Mouse (Mus musculus): Measurements from ENCODE around the gene BC051142. TPM values are rescaled to one million over a fixed set of nuclear protein-coding genes. Genes with fewer than 3 reads are reported as not detected.

Gene BC051142
- polyA plus RNA-seq, 1 experiment from 2014 or later = 0.40 TPM

Other genes with a start within 250 kb of the BC051142 start
- gene H2-DMb1, start 245.7 kb upstream of the BC051142 start, polyA plus RNA-seq (2018) = 26.4 to 54.6 TPM (median 34.2 TPM) in 3 replicates
- gene Tap1, start 211.3 kb upstream of the BC051142 start, polyA plus RNA-seq (2018) = 42.0 to 121 TPM (median 79.2 TPM) in 3 replicates
- gene Psmb9, start 211.1 kb upstream of the BC051142 start, polyA plus RNA-seq (2018) = 38.9 to 88.0 TPM (median 49.9 TPM) in 3 replicates
- gene Psmb8, start 201.1 kb upstream of the BC051142 start, polyA plus RNA-seq (2018) = 147 to 329 TPM (median 288 TPM) in 3 replicates
- 26.1 to 58.7 TPM (median 37.6 TPM) in 3 replicates for gene Tap2, start 195.3 kb upstream of the BC051142 start, polyA plus RNA-seq (2018)
- gene H2-Ob, start 159.9 kb upstream of the BC051142 start, polyA plus RNA-seq (2018) = 0.15 to 0.41 TPM (median 0.33 TPM) in 3 replicates
- 88.0 to 180 TPM (median 145 TPM) in 3 replicates for gene H2-Ab1, start 141.1 kb upstream of the BC051142 start, polyA plus RNA-seq (2018)
- gene H2-Aa, start 111.0 kb upstream of the BC051142 start, polyA plus RNA-seq (2018) = 116 to 315 TPM (median 141 TPM) in 3 replicates
- 73.4 to 224 TPM (median 73.4 TPM) in 3 replicates for gene H2-Eb1, start 93.0 kb upstream of the BC051142 start, polyA plus RNA-seq (2018)
- 0.08 to 0.53 TPM (median 0.17 TPM) in 3 replicates for gene H2-Eb2, start 73.2 kb upstream of the BC051142 start, polyA plus RNA-seq (2018)
- 0.12 to 0.34 TPM (median 0.14 TPM) in 3 replicates for gene Btnl2, start 44.0 kb upstream of the BC051142 start, polyA plus RNA-seq (2018)
- not detected in 3 replicates for gene Btnl1, start 21.7 kb upstream of the BC051142 start, polyA plus RNA-seq (2018)
- gene Btnl4, start 78.5 kb downstream of the BC051142 start, polyA plus RNA-seq (2018) = 0.16 TPM in 1 of 3 replicates, not detected in the others
- gene Btnl6, start 118.5 kb downstream of the BC051142 start, polyA plus RNA-seq (2018) = 0.09 to 0.27 TPM in 2 of 3 replicates, not detected in the other
- gene Notch4, start 165.4 kb downstream of the BC051142 start, polyA plus RNA-seq (2018) = 0.08 to 0.30 TPM (median 0.11 TPM) in 3 replicates
- 124 to 167 TPM (median 152 TPM) in 3 replicates for gene Gpsm3, start 191.0 kb downstream of the BC051142 start, polyA plus RNA-seq (2018)
- gene Pbx2, start 192.4 kb downstream of the BC051142 start, polyA plus RNA-seq (2018) = 44.7 to 64.2 TPM (median 45.7 TPM) in 3 replicates
- gene Ager, start 199.0 kb downstream of the BC051142 start, polyA plus RNA-seq (2018) = 0.22 to 0.38 TPM (median 0.27 TPM) in 3 replicates
- 45.1 to 50.3 TPM (median 47.5 TPM) in 3 replicates for gene Rnf5, start 204.9 kb downstream of the BC051142 start, polyA plus RNA-seq (2018)
- 67.5 to 77.3 TPM (median 76.0 TPM) in 3 replicates for gene Agpat1, start 205.4 kb downstream of the BC051142 start, polyA plus RNA-seq (2018)
- 0.14 to 0.69 TPM (median 0.28 TPM) in 3 replicates for gene Egfl8, start 217.2 kb downstream of the BC051142 start, polyA plus RNA-seq (2018)
- gene Ppt2, start 229.7 kb downstream of the BC051142 start, polyA plus RNA-seq (2018) = 71.0 to 95.1 TPM (median 79.6 TPM) in 3 replicates
- 0.16 to 0.25 TPM in 2 of 3 replicates, not detected in the other for gene Prrt1, start 230.7 kb downstream of the BC051142 start, polyA plus RNA-seq (2018)
- 12.5 to 24.4 TPM (median 15.0 TPM) in 3 replicates for gene Fkbpl, start 245.9 kb downstream of the BC051142 start, polyA plus RNA-seq (2018)
- gene Atf6b, start 248.3 kb downstream of the BC051142 start, polyA plus RNA-seq (2018) = 31.4 to 62.2 TPM (median 57.9 TPM) in 3 replicates